8 mouse cellular contexts compared by ENCODE assay signal in genomic region chr19:41345028-41345741, GRCm38 (mm10). TPM values are rescaled to one million over a fixed set of nuclear protein-coding genes. Genes with fewer than 3 reads are reported as not detected.
A peak's percentile ranks its signal among the peaks of the same experiment; 100 is the strongest.
DNase-seq lines count a peak whose midpoint lies in the region; ATAC-seq and TF ChIP-seq lines count a peak whose summit lies in the region.

No protein-coding gene starts in this region.

- H3K4me2 ChIP-seq in intestine, embryonic 15.5 days (replicated peaks) = peak overlapping the region; percentile 18; the same call in 1 of the 2 replicates
- peak overlapping the region; percentile 60 for H3K4me2 ChIP-seq in liver, postnatal 0 days (ENCODE audit: low read depth, low read length)

- H3K27me3 ChIP-seq in intestine, embryonic 15.5 days (replicated peaks) = no peaks in the 10 kb centered on the region
- no peaks in the 10 kb centered on the region for H3K27me3 ChIP-seq in liver, postnatal 0 days (ENCODE audit: insufficient read depth, low read length)

- ATAC-seq in intestine, embryonic 15.5 days = no peak
- peak; percentile 18; the same call in 1 of the 2 replicates for ATAC-seq in liver, postnatal 0 days

- TF ChIP-seq EP300 in liver, postnatal 0 days (IDR thresholded peaks at IDR 0.05; ENCODE audit: low read depth) = no peak; the same call in 1 of the 2 replicates

- H3K4me3 ChIP-seq in left cerebral cortex, adult 2 months = no peak overlapping the region
- H3K4me3 ChIP-seq in brown adipose tissue, adult 24 weeks (ENCODE audit: insufficient read depth, low read depth, low read length) = peak overlapping the region; percentile 31; the same call in 1 of the 2 replicates
- H3K4me3 ChIP-seq in intestine, embryonic 15.5 days (replicated peaks) = no peak overlapping the region
- peak overlapping the region; percentile 6 for H3K4me3 ChIP-seq in liver, postnatal 0 days (ENCODE audit: low read depth, low read length)

- H3K9me3 ChIP-seq in intestine, embryonic 15.5 days = no peaks in the 10 kb centered on the region
- no peaks in the 10 kb centered on the region for H3K9me3 ChIP-seq in liver, postnatal 0 days (ENCODE audit: low read length)

- H3K27ac ChIP-seq in left cerebral cortex, adult 2 months = peak overlapping the region; percentile 48
- peak overlapping the region; percentile 83 for H3K27ac ChIP-seq in brown adipose tissue, adult 24 weeks (replicated peaks; ENCODE audit: low read depth, low read length)
- no peak overlapping the region for H3K27ac ChIP-seq in intestine, embryonic 15.5 days
- H3K27ac ChIP-seq in liver, postnatal 0 days (ENCODE audit: low read depth) = peak overlapping the region; percentile 91

- 47% methylated on average over 11 of the region's 11 CpGs for WGBS in intestine, embryonic 15.5 days
- 20% methylated on average over 11 of the region's 11 CpGs for WGBS in liver, postnatal 0 days (ENCODE audit: insufficient replicate concordance)

- no peak for TF ChIP-seq CTCF in left cerebral cortex, adult 2 months (IDR thresholded peaks at IDR 0.05)
- TF ChIP-seq CTCF in liver, postnatal 0 days (IDR thresholded peaks at IDR 0.05; ENCODE audit: low read depth) = no peak

- 0 out of 2 replicates have a peak, but pooled peaks cover 3% of the 10 kb centered on the region for H3K4me1 ChIP-seq in brown adipose tissue, adult 24 weeks (ENCODE audit: control insufficient read depth, insufficient read depth, insufficient read length, low read length)
- peaks cover 10% of the 10 kb centered on the region; the same call in 1 of the 2 replicates for H3K4me1 ChIP-seq in intestine, embryonic 15.5 days (replicated peaks)
- H3K4me1 ChIP-seq in liver, postnatal 0 days (ENCODE audit: insufficient read depth) = peaks cover 67% of the 10 kb centered on the region

- no peak for DNase-seq in left cerebral cortex, adult 2 months (ENCODE audit: extremely low spot score in 1 of 2, low spot score in 2 of 2)
- no peak for DNase-seq in left cerebral cortex, postnatal 36 days (ENCODE audit: low spot score in 2 of 2)
- peak; percentile 63 for DNase-seq in liver, postnatal 0 days
- peak; percentile 71 to 78 for DNase-seq in spleen, postnatal 4 days (ENCODE audit: low spot score in 2 of 2)
- no peak for DNase-seq in right cerebral cortex, postnatal 25 days
- no peak for DNase-seq in frontal cortex, adult 2 months (ENCODE audit: extremely low spot score in 1 of 2, low spot score in 1 of 2)

- H3K36me3 ChIP-seq in intestine, embryonic 15.5 days = no peaks in the 10 kb centered on the region
- H3K36me3 ChIP-seq in liver, postnatal 0 days (replicated peaks; ENCODE audit: insufficient read depth, low read length) = no peaks in the 10 kb centered on the region

- intact Hi-C loops in left cerebral cortex, adult 2 months (cut with DNase I) = no loop called here
- intact Hi-C loops in left cerebral cortex, postnatal 36 days (cut with DNase I) = no loop called here

- H3K9ac ChIP-seq in intestine, embryonic 15.5 days = no peak overlapping the region
- peak overlapping the region; percentile 53; the same call in 1 of the 2 replicates for H3K9ac ChIP-seq in liver, postnatal 0 days (replicated peaks)

RNA-seq across cellular contexts. Expression of gene Pik3ap1, which starts 39.7 kb away (rescaled TPM):
- 1 to 10 TPM; 2.4 to 2.5 TPM for total RNA-seq in left cerebral cortex, adult 2 months (2021)
- total RNA-seq in left cerebral cortex, postnatal 36 days (2021) = 1 to 10 TPM; 1.8 to 2.8 TPM
- polyA plus RNA-seq in brown adipose tissue, adult 24 weeks (2012; ENCODE audit: insufficient read depth, insufficient read length, missing spikeins) = 1.4 and 3.3 TPM in 2 replicates
- polyA plus RNA-seq in intestine, embryonic 15.5 days (2015; fragmentation: Nextera tagmentation; extraction: Ambion mirVana) = 6.4 and 9.1 TPM in 2 replicates
- 17.1 and 21.8 TPM in 2 replicates for polyA plus RNA-seq in liver, postnatal 0 days (2015; fragmentation: Nextera tagmentation; extraction: Ambion mirVana)
- 2.3 and 3.1 TPM in 2 replicates for polyA plus RNA-seq in frontal cortex, adult 2 months (2012; rRNA removed)

Comparison
In these comparisons a context has a peak if more than half of its experiments do, and no peak if none do; other contexts are left out.
1. DNase-seq: peak in liver, postnatal 0 days (single experiment) and spleen, postnatal 4 days (2 of 2); none in left cerebral cortex, adult 2 months (0 of 2), left cerebral cortex, postnatal 36 days (0 of 2), right cerebral cortex, postnatal 25 days (single experiment) and frontal cortex, adult 2 months (0 of 2).
2. H3K4me3 ChIP-seq: peak in brown adipose tissue, adult 24 weeks (single experiment) and liver, postnatal 0 days (single experiment); none in left cerebral cortex, adult 2 months (single experiment) and intestine, embryonic 15.5 days (single experiment).